Mouse (Mus musculus) C2C12 (cell line): ENCODE data around the gene Gatb.

Source experiments
- CEBPB ChIP-seq: IDR thresholded peaks from one replicate; pipeline ENCODE4 v1.6.1; 2011; ENCODE audit warnings: low read depth, mild to moderate bottlenecking, control low read depth, moderate library complexity
- CTCF ChIP-seq: IDR thresholded peaks from one replicate; pipeline ENCODE4 v1.5.1; 2011; ENCODE audit not compliant: control insufficient read depth, insufficient read depth, insufficient read length
- FOSL1 ChIP-seq: IDR thresholded peaks from one replicate; pipeline ENCODE4 v1.8.0; 2011; ENCODE audit warnings: mild to moderate bottlenecking, low read length; ENCODE audit not compliant: poor library complexity, insufficient read depth, severe bottlenecking
- MAX ChIP-seq: IDR thresholded peaks from one replicate; pipeline ENCODE4 v1.6.1; 2011; ENCODE audit warnings: mild to moderate bottlenecking, control low read depth
- MYOD1 ChIP-seq: IDR thresholded peaks from one replicate; pipeline ENCODE4 v1.6.1; 2011; ENCODE audit warnings: low read depth; ENCODE audit not compliant: control insufficient read depth, insufficient read length
- MYOG ChIP-seq: IDR thresholded peaks from one replicate; pipeline ENCODE4 v1.6.1; 2011; ENCODE audit not compliant: control insufficient read depth, insufficient read length; ENCODE audit errors: extremely low read depth
- USF1 ChIP-seq: IDR thresholded peaks from one replicate; pipeline ENCODE4 v1.6.1; 2011; ENCODE audit warnings: low read depth, mild to moderate bottlenecking, control low read depth, moderate library complexity

DNA sequence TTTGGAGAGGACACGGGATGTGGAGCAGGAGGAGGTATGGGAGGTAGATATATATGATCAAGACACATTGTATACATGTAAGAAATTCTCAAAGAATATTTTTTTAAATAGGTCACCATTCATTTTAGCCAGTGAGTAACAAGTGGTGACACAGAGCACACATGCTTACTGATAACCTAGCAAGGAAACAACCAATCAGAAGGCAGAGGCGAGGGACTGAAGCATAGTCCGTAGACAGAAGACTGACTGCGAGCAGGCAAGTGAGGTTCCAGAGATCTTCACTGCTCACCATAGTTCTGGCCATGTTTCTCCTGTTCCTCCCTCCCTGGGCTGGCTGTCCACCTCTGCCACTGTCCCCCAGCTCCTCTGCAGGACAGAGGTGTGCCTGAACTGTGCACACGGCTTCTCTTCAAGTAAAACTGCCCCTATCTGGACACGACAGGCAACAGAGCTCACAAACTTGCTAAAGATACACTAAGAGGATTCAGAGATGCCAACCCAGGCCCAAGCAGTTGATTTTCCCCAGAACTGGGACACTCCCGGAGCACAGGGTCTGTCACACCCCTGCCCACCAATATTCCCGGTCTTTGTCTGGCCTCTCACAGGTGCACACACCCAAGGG, 105.5 kb downstream of the Gatb start:
- no peak for TF ChIP-seq CTCF
- TF ChIP-seq CEBPB, result no peak
- no peak for TF ChIP-seq MYOG
- TF ChIP-seq USF1, result no peak
- TF ChIP-seq MAX, result no peak
- TF ChIP-seq FOSL1, result no peak
- TF ChIP-seq MYOD1, result no peak
